Mouse (Mus musculus): ENCODE measurements at regions not wholly inside any gene's neighbourhood (a gene's known extent, or its start where the extent isn't known, plus 50 kb on each side); places are given as distances from the start of the nearest gene placed in this dataset.
A peak's percentile ranks its signal among the peaks of the same experiment; 100 is the strongest.

GRCm38 (mm10) chr8:26273792-26274191 is 154.5 kb downstream of the Gm45692 start:
- H3K4me2 ChIP-seq (replicated peaks; ENCODE audit: low read depth, low read length): peak overlapping the region; percentile 26; the same call in 1 of the 2 replicates
- no peak overlapping the region for H3K9ac ChIP-seq (ENCODE audit: low read depth, low read length)
- 60% methylated on average over 5 of the region's 5 CpGs for WGBS
- peaks cover 7% of the 10 kb centered on the region; the same call in 1 of the 2 replicates for H3K4me1 ChIP-seq (ENCODE audit: control insufficient read depth, insufficient read depth, low read length)
- no peak overlapping the region for H3K4me3 ChIP-seq (ENCODE audit: low read length)
- H3K27me3 ChIP-seq (ENCODE audit: control insufficient read depth, insufficient read depth, low read length): 0 out of 2 replicates have a peak, but pooled peaks cover 5% of the 10 kb centered on the region
- peak overlapping the region; percentile 32; the same call in 1 of the 2 replicates for H3K27ac ChIP-seq (ENCODE audit: low read depth, low read length)
- H3K36me3 ChIP-seq (ENCODE audit: control insufficient read depth, insufficient read depth, low read length): no peaks in the 10 kb centered on the region
- ATAC-seq (ENCODE audit: low FRiP score, low TSS enrichment): peak; percentile 24; the same call in 1 of the 2 replicates
- no peaks in the 10 kb centered on the region for H3K9me3 ChIP-seq (ENCODE audit: control insufficient read depth, low read length)

- H3K4me1 ChIP-seq (ENCODE audit: control insufficient read depth, insufficient read depth, low read length): peaks cover 3% of the 10 kb centered on the region; the same call in 1 of the 2 replicates
- H3K36me3 ChIP-seq (ENCODE audit: control insufficient read depth, insufficient read depth, low read length): no peaks in the 10 kb centered on the region
- 96% methylated on average over 6 of the region's 6 CpGs for WGBS
- no peak overlapping the region for H3K9ac ChIP-seq (ENCODE audit: low read depth, low read length)
- 0 out of 2 replicates have a peak, but pooled peaks cover 5% of the 10 kb centered on the region for H3K27me3 ChIP-seq (ENCODE audit: control insufficient read depth, insufficient read depth, low read length)
- no peak overlapping the region for H3K27ac ChIP-seq (ENCODE audit: low read depth, low read length)
- H3K9me3 ChIP-seq (ENCODE audit: control insufficient read depth, low read length): no peaks in the 10 kb centered on the region
- H3K4me2 ChIP-seq (replicated peaks; ENCODE audit: low read depth, low read length): no peak overlapping the region
- no peak for ATAC-seq (ENCODE audit: low FRiP score, low TSS enrichment)
- H3K4me3 ChIP-seq (ENCODE audit: low read length): no peak overlapping the region
These were observed 155.1 kb downstream of the Gm45692 start for GRCm38 (mm10) chr8:26274481-26274880.

- ATAC-seq (ENCODE audit: low FRiP score, low TSS enrichment): no peak
- H3K27ac ChIP-seq (ENCODE audit: low read depth, low read length): no peak overlapping the region
- no peaks in the 10 kb centered on the region for H3K27me3 ChIP-seq (ENCODE audit: control insufficient read depth, insufficient read depth, low read length)
- H3K9me3 ChIP-seq (ENCODE audit: control insufficient read depth, low read length): peaks cover 5% of the 10 kb centered on the region; the same call in 1 of the 2 replicates
- no peaks in the 10 kb centered on the region for H3K4me1 ChIP-seq (ENCODE audit: control insufficient read depth, insufficient read depth, low read length)
- no peak overlapping the region for H3K9ac ChIP-seq (ENCODE audit: low read depth, low read length)
- WGBS: 73% methylated on average over 11 of the region's 11 CpGs
- H3K4me2 ChIP-seq (replicated peaks; ENCODE audit: low read depth, low read length): no peak overlapping the region
- H3K4me3 ChIP-seq (ENCODE audit: low read length): no peak overlapping the region
- H3K36me3 ChIP-seq (ENCODE audit: control insufficient read depth, insufficient read depth, low read length): no peaks in the 10 kb centered on the region
These were observed 163.0 kb downstream of the Gm45692 start for GRCm38 (mm10) chr8:26282156-26282935.

- peaks cover 5% of the 10 kb centered on the region; the same call in 1 of the 2 replicates for H3K9me3 ChIP-seq (ENCODE audit: control insufficient read depth, low read length)
- no peak overlapping the region for H3K27ac ChIP-seq (ENCODE audit: low read depth, low read length)
- no peak for ATAC-seq (ENCODE audit: low FRiP score, low TSS enrichment)
- WGBS: 24% methylated on average over 2 of the region's 2 CpGs
- no peak overlapping the region for H3K9ac ChIP-seq (ENCODE audit: low read depth, low read length)
- no peak overlapping the region for H3K4me3 ChIP-seq (ENCODE audit: low read length)
- H3K4me1 ChIP-seq (ENCODE audit: control insufficient read depth, insufficient read depth, low read length): no peaks in the 10 kb centered on the region
- no peak overlapping the region for H3K4me2 ChIP-seq (replicated peaks; ENCODE audit: low read depth, low read length)
- no peaks in the 10 kb centered on the region for H3K27me3 ChIP-seq (ENCODE audit: control insufficient read depth, insufficient read depth, low read length)
- no peaks in the 10 kb centered on the region for H3K36me3 ChIP-seq (ENCODE audit: control insufficient read depth, insufficient read depth, low read length)
These were observed 164.6 kb downstream of the Gm45692 start for GRCm38 (mm10) chr8:26283957-26284356.

GRCm38 (mm10) chr8:26287665-26288064 is 168.3 kb downstream of the Gm45692 start:
- Histone ChIP-seq H3K4me3 (ENCODE audit: low read length) (no peak overlapping the region), H3K27me3 (ENCODE audit: control insufficient read depth, insufficient read depth, low read length) (no peaks in the 10 kb centered on the region), H3K9ac (ENCODE audit: low read depth, low read length) (no peak overlapping the region), H3K4me1 (ENCODE audit: control insufficient read depth, insufficient read depth, low read length) (no peaks in the 10 kb centered on the region), H3K9me3 (ENCODE audit: control insufficient read depth, low read length) (peaks cover 5% of the 10 kb centered on the region; the same call in 1 of the 2 replicates), H3K4me2 (replicated peaks; ENCODE audit: low read depth, low read length) (no peak overlapping the region), H3K27ac (ENCODE audit: low read depth, low read length) (no peak overlapping the region), H3K36me3 (ENCODE audit: control insufficient read depth, insufficient read depth, low read length) (no peaks in the 10 kb centered on the region)
- peak; percentile 32; the same call in 1 of the 2 replicates for ATAC-seq (ENCODE audit: low FRiP score, low TSS enrichment)
- 41% methylated on average over 6 of the region's 6 CpGs for WGBS

GRCm38 (mm10) chr8:26288163-26288562 is 168.8 kb downstream of the Gm45692 start:
- Histone ChIP-seq H3K9me3 (ENCODE audit: control insufficient read depth, low read length) (peaks cover 5% of the 10 kb centered on the region; the same call in 1 of the 2 replicates), H3K4me3 (ENCODE audit: low read length) (no peak overlapping the region), H3K9ac (ENCODE audit: low read depth, low read length) (no peak overlapping the region), H3K27me3 (ENCODE audit: control insufficient read depth, insufficient read depth, low read length) (no peaks in the 10 kb centered on the region), H3K27ac (ENCODE audit: low read depth, low read length) (no peak overlapping the region), H3K36me3 (ENCODE audit: control insufficient read depth, insufficient read depth, low read length) (no peaks in the 10 kb centered on the region), H3K4me2 (replicated peaks; ENCODE audit: low read depth, low read length) (no peak overlapping the region), H3K4me1 (ENCODE audit: control insufficient read depth, insufficient read depth, low read length) (no peaks in the 10 kb centered on the region)
- ATAC-seq (ENCODE audit: low FRiP score, low TSS enrichment): no peak
- 91% methylated on average over 4 of the region's 4 CpGs for WGBS

- no peak overlapping the region for H3K4me3 ChIP-seq (ENCODE audit: low read length)
- H3K4me2 ChIP-seq (replicated peaks; ENCODE audit: low read depth, low read length): no peak overlapping the region
- no peak for ATAC-seq (ENCODE audit: low FRiP score, low TSS enrichment)
- H3K4me1 ChIP-seq (ENCODE audit: control insufficient read depth, insufficient read depth, low read length): 0 out of 2 replicates have a peak, but pooled peaks cover 9% of the 10 kb centered on the region
- H3K9me3 ChIP-seq (ENCODE audit: control insufficient read depth, low read length): no peaks in the 10 kb centered on the region
- no peaks in the 10 kb centered on the region for H3K36me3 ChIP-seq (ENCODE audit: control insufficient read depth, insufficient read depth, low read length)
- WGBS: 85% methylated on average over 10 of the region's 10 CpGs
- H3K9ac ChIP-seq (ENCODE audit: low read depth, low read length): no peak overlapping the region
- no peaks in the 10 kb centered on the region for H3K27me3 ChIP-seq (ENCODE audit: control insufficient read depth, insufficient read depth, low read length)
- H3K27ac ChIP-seq (ENCODE audit: low read depth, low read length): no peak overlapping the region
These were observed 178.9 kb downstream of the Gm45692 start for GRCm38 (mm10) chr8:26298066-26298804.

GRCm38 (mm10) chr8:26300246-26300645 is 180.9 kb downstream of the Gm45692 start:
- no peaks in the 10 kb centered on the region for H3K9me3 ChIP-seq (ENCODE audit: control insufficient read depth, low read length)
- 34% methylated on average over 6 of the region's 6 CpGs for WGBS
- H3K27ac ChIP-seq (ENCODE audit: low read depth, low read length): no peak overlapping the region
- H3K4me2 ChIP-seq (replicated peaks; ENCODE audit: low read depth, low read length): no peak overlapping the region
- H3K27me3 ChIP-seq (ENCODE audit: control insufficient read depth, insufficient read depth, low read length): no peaks in the 10 kb centered on the region
- no peak for ATAC-seq (ENCODE audit: low FRiP score, low TSS enrichment)
- H3K4me3 ChIP-seq (ENCODE audit: low read length): no peak overlapping the region
- H3K36me3 ChIP-seq (ENCODE audit: control insufficient read depth, insufficient read depth, low read length): no peaks in the 10 kb centered on the region
- H3K9ac ChIP-seq (ENCODE audit: low read depth, low read length): no peak overlapping the region
- H3K4me1 ChIP-seq (ENCODE audit: control insufficient read depth, insufficient read depth, low read length): peaks cover 12% of the 10 kb centered on the region

- Histone ChIP-seq H3K4me2 (replicated peaks; ENCODE audit: low read depth, low read length) (no peak overlapping the region), H3K4me3 (ENCODE audit: low read length) (no peak overlapping the region), H3K36me3 (ENCODE audit: control insufficient read depth, insufficient read depth, low read length) (no peaks in the 10 kb centered on the region), H3K4me1 (ENCODE audit: control insufficient read depth, insufficient read depth, low read length) (peaks cover 18% of the 10 kb centered on the region), H3K27ac (ENCODE audit: low read depth, low read length) (no peak overlapping the region), H3K9ac (ENCODE audit: low read depth, low read length) (no peak overlapping the region), H3K27me3 (ENCODE audit: control insufficient read depth, insufficient read depth, low read length) (peaks cover under 1% of the 10 kb centered on the region; the same call in 1 of the 2 replicates), H3K9me3 (ENCODE audit: control insufficient read depth, low read length) (no peaks in the 10 kb centered on the region)
- ATAC-seq (ENCODE audit: low FRiP score, low TSS enrichment): no peak
- WGBS: 86% methylated on average over 4 of the region's 4 CpGs
These were observed 182.6 kb downstream of the Gm45692 start for GRCm38 (mm10) chr8:26301961-26302360.
